Mouse (Mus musculus) E14TG2a.4 (cell line): ENCODE measurements around the gene Slc12a6.

ENCODE experiments used
- CTCF ChIP-seq: conservative IDR thresholded peaks from 2 replicates; pipeline ENCODE4 v1.5.1; 2014; ENCODE audit warnings: low read length
- NANOG ChIP-seq: IDR thresholded peaks from 2 replicates; pipeline ENCODE4 v1.6.1; 2014; ENCODE audit warnings: borderline replicate concordance, low read length, mixed read lengths

GRCm38 (mm10) chr2:112380131-112380530, 114.5 kb downstream of the Slc12a6 start:
- TF ChIP-seq CTCF (no peak), NANOG (no peak)
